Mouse (Mus musculus) lung, postnatal 36 days (tissue): Measurements from ENCODE around the gene Htt.

Source experiments
- DNase-seq: peaks from one replicate; pipeline ENCODE4 v3.0.0; 2022; ENCODE audit warnings: mixed read lengths

Htt gene

GRCm38 (mm10) chr5:34896697-34897453, 135.3 kb downstream of the Htt start:
- no peak for DNase-seq

- DNase-seq: no peak
Measured at GRCm38 (mm10) chr5:34899787-34900469, 138.4 kb downstream of the Htt start.

- DNase-seq: peak; percentile 53
Measured at GRCm38 (mm10) chr5:34902371-34902770, 140.8 kb downstream of the Htt start.

- peak; percentile 95 for DNase-seq
Measured at GRCm38 (mm10) chr5:34902811-34903385, 141.4 kb downstream of the Htt start.

GRCm38 (mm10) chr5:34904412-34904811, 142.9 kb downstream of the Htt start:
- DNase-seq: no peak

- no peak for DNase-seq
Measured at GRCm38 (mm10) chr5:34907230-34907629, 145.7 kb downstream of the Htt start.

GRCm38 (mm10) chr5:34907910-34908725, 146.6 kb downstream of the Htt start, which contains the start of gene Msantd1:
Gene Msantd1 (plus strand): TSS chr5:34908012.
- DNase-seq: no peak

- peak; percentile 41 for DNase-seq
Measured at GRCm38 (mm10) chr5:34908726-34909633, 147.4 kb downstream of the Htt start.

GRCm38 (mm10) chr5:34909634-34910503, 148.3 kb downstream of the Htt start:
- no peak for DNase-seq

- no peak for DNase-seq
Measured at GRCm38 (mm10) chr5:34910504-34910815, 148.9 kb downstream of the Htt start.

- peak; percentile 89 for DNase-seq
Measured at GRCm38 (mm10) chr5:34915801-34916200, 154.3 kb downstream of the Htt start.

GRCm38 (mm10) chr5:34917234-34917655, 155.7 kb downstream of the Htt start:
- no peak for DNase-seq

GRCm38 (mm10) chr5:34918785-34919184, 157.2 kb downstream of the Htt start:
- no peak for DNase-seq

- DNase-seq: no peak
Measured at GRCm38 (mm10) chr5:34922531-34922930, 161.0 kb downstream of the Htt start.

- DNase-seq: no peak
Measured at GRCm38 (mm10) chr5:34923920-34924319, 162.4 kb downstream of the Htt start.

GRCm38 (mm10) chr5:34924519-34924918, 163.0 kb downstream of the Htt start:
- DNase-seq: no peak

GRCm38 (mm10) chr5:34927648-34928047, 166.1 kb downstream of the Htt start:
- no peak for DNase-seq

GRCm38 (mm10) chr5:34930151-34930975, 168.8 kb downstream of the Htt start:
- DNase-seq: no peak

- DNase-seq: no peak
Measured at GRCm38 (mm10) chr5:34931091-34931490, 169.6 kb downstream of the Htt start.
